In the genomic region with DNA sequence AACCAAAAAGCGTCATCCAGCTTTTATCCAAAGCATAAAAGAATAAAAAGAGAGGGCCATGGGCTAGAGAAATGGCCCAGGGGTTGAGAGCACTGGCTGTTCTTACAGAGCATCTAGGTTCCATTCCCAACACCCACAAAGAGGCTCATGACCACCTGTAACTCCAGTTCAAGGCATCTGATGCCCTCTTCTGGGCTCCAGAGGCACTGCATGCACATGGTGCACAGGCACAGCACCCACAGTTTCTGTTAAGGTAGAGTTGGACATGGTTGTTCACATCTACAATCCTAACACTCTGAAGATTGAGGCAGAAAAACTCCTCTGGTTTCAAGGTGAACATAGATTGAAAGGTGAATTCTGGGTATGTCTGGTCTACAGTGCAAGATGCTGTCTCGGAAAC, we compare ENCODE assay signal across 12 mouse cellular contexts. TPM values are rescaled to one million over a fixed set of nuclear protein-coding genes. Genes with fewer than 3 reads are reported as not detected.
A peak's percentile ranks its signal among the peaks of the same experiment; 100 is the strongest.
DNase-seq lines count a peak whose midpoint lies in the region; ATAC-seq and TF ChIP-seq lines count a peak whose summit lies in the region.
"Had no signal": no experiment of that assay in that cellular context is flagged by ENCODE, and none has a peak within 500 bp of the region (broad histone marks: within the 10 kb centered on the region; RNA-seq: fewer than 3 reads in every experiment).

No protein-coding gene starts in this region.

- no peak for TF ChIP-seq EP300 in CH12.LX (IDR thresholded peaks at IDR 0.05; ENCODE audit: low read length)

- H3K27ac ChIP-seq in kidney, embryonic 14.5 days (ENCODE audit: low read depth, low read length), result no peak overlapping the region
- no peak overlapping the region for H3K27ac ChIP-seq in CH12.LX (ENCODE audit: insufficient read depth, low read depth)
- H3K27ac ChIP-seq in embryonic facial prominence, embryonic 10.5 days (replicated peaks), result no peak overlapping the region
- no peak overlapping the region for H3K27ac ChIP-seq in midbrain, embryonic 11.5 days (ENCODE audit: low read depth, low read length)
- H3K27ac ChIP-seq: forebrain, embryonic 12.5 days; heart, embryonic 13.5 days had no signal

- peak; percentile 42 for TF ChIP-seq RAD21 in CH12.LX (IDR thresholded peaks at IDR 0.05; ENCODE audit: low read depth, low read length)

- H3K79me2 ChIP-seq in CH12.LX (replicated peaks; ENCODE audit: control insufficient read depth, extremely low read depth, insufficient read depth, poor library complexity, severe bottlenecking), result no peaks in the 10 kb centered on the region

- H3K9me3 ChIP-seq in kidney, embryonic 14.5 days (ENCODE audit: control insufficient read depth, low read length), result no peaks in the 10 kb centered on the region
- H3K9me3 ChIP-seq in CH12.LX (replicated peaks; ENCODE audit: low read length), result peaks cover 3% of the 10 kb centered on the region
- no peaks in the 10 kb centered on the region for H3K9me3 ChIP-seq in embryonic facial prominence, embryonic 10.5 days
- no peaks in the 10 kb centered on the region for H3K9me3 ChIP-seq in midbrain, embryonic 11.5 days (ENCODE audit: control insufficient read depth, low read length)
- H3K9me3 ChIP-seq: forebrain, embryonic 12.5 days; heart, embryonic 13.5 days had no signal

- peak; percentile 24 to 52 for TF ChIP-seq CTCF in CH12.LX (conservative IDR thresholded peaks at IDR 0.05 in 1 of 2, IDR thresholded peaks at IDR 0.05 in 1 of 2; ENCODE audit: low read depth in 2 of 2, low read length in 2 of 2)

- no peaks in the 10 kb centered on the region for H3K4me1 ChIP-seq in kidney, embryonic 14.5 days (ENCODE audit: control insufficient read depth, insufficient read depth, low read length)
- H3K4me1 ChIP-seq in CH12.LX (ENCODE audit: control insufficient read depth in 1 of 2, insufficient read depth in 2 of 2), result no peaks in the 10 kb centered on the region
- peaks cover 8% of the 10 kb centered on the region for H3K4me1 ChIP-seq in embryonic facial prominence, embryonic 10.5 days
- H3K4me1 ChIP-seq in midbrain, embryonic 11.5 days (ENCODE audit: control insufficient read depth, insufficient read depth, low read length), result peaks cover 4% of the 10 kb centered on the region; the same call in 1 of the 2 replicates

- peaks cover 34% of the 10 kb centered on the region for H3K36me3 ChIP-seq in kidney, embryonic 14.5 days (ENCODE audit: control insufficient read depth, insufficient read depth, low read length)
- H3K36me3 ChIP-seq in CH12.LX (replicated peaks in 1 of 2; ENCODE audit: control insufficient read depth in 1 of 2, insufficient read depth in 1 of 2, low read length in 1 of 2), result peaks cover 28 to 85% of the 10 kb centered on the region in 2 experiments
- H3K36me3 ChIP-seq in embryonic facial prominence, embryonic 10.5 days (replicated peaks), result peaks cover 94% of the 10 kb centered on the region
- peaks cover 6% of the 10 kb centered on the region for H3K36me3 ChIP-seq in midbrain, embryonic 11.5 days (ENCODE audit: control insufficient read depth, insufficient read depth, low read length)

- H3K4me3 ChIP-seq in kidney, embryonic 14.5 days (ENCODE audit: low read length), result no peak overlapping the region
- no peak overlapping the region for H3K4me3 ChIP-seq in CH12.LX (replicated peaks in 1 of 3; ENCODE audit: low read depth in 2 of 3, low read length in 2 of 3, poor library complexity in 1 of 3)
- no peak overlapping the region for H3K4me3 ChIP-seq in embryonic facial prominence, embryonic 10.5 days
- H3K4me3 ChIP-seq in midbrain, embryonic 11.5 days (ENCODE audit: low read depth, low read length), result no peak overlapping the region
- H3K4me3 ChIP-seq: forebrain, embryonic 12.5 days; heart, embryonic 13.5 days had no signal

- dilution Hi-C loops in CH12.LX (cut with MboI; ENCODE audit: extremely low pct_ligation_motif_present, extremely low pct_unique_long_range_greater_than_20kb, low sequenced_read_pairs), result no loop called here

- H3K4me2 ChIP-seq in kidney, embryonic 14.5 days (replicated peaks; ENCODE audit: low read depth, low read length), result no peak overlapping the region
- H3K4me2 ChIP-seq in CH12.LX (ENCODE audit: insufficient read depth, low read depth, poor library complexity, severe bottlenecking), result no peak overlapping the region
- no peak overlapping the region for H3K4me2 ChIP-seq in midbrain, embryonic 11.5 days
- H3K4me2 ChIP-seq: forebrain, embryonic 12.5 days; heart, embryonic 13.5 days had no signal

- no peak overlapping the region for H3K9ac ChIP-seq in kidney, embryonic 14.5 days (ENCODE audit: low read depth, low read length)
- no peak overlapping the region for H3K9ac ChIP-seq in CH12.LX (ENCODE audit: insufficient read depth, low read depth)
- no peak overlapping the region for H3K9ac ChIP-seq in midbrain, embryonic 11.5 days (ENCODE audit: low read length)
- H3K9ac ChIP-seq: forebrain, embryonic 12.5 days; heart, embryonic 13.5 days had no signal

- H3K27me3 ChIP-seq in kidney, embryonic 14.5 days (ENCODE audit: control insufficient read depth, insufficient read depth, low read length), result no peaks in the 10 kb centered on the region
- H3K27me3 ChIP-seq in CH12.LX (replicated peaks), result no peaks in the 10 kb centered on the region
- no peaks in the 10 kb centered on the region for H3K27me3 ChIP-seq in embryonic facial prominence, embryonic 10.5 days (replicated peaks; ENCODE audit: low read depth, poor library complexity, severe bottlenecking)
- H3K27me3 ChIP-seq in midbrain, embryonic 11.5 days (ENCODE audit: control insufficient read depth, insufficient read depth, low read length), result no peaks in the 10 kb centered on the region
- H3K27me3 ChIP-seq: forebrain, embryonic 12.5 days; heart, embryonic 13.5 days had no signal

- in situ Hi-C loops in CH12.LX (cut with MboI; ENCODE audit: low pct_ligation_motif_present, low pct_unique_long_range_greater_than_20kb, low sequenced_read_pairs), result no loop called here

- 93% methylated on average over 2 of the region's 2 CpGs for WGBS in kidney, embryonic 14.5 days
- WGBS in embryonic facial prominence, embryonic 10.5 days, result 97% methylated on average over 2 of the region's 2 CpGs
- 93% methylated on average over 2 of the region's 2 CpGs for WGBS in midbrain, embryonic 11.5 days

- TF ChIP-seq POLR2A in CH12.LX (IDR thresholded peaks at IDR 0.05; ENCODE audit: low read depth, low read length), result no peak

- no peak for ATAC-seq in kidney, embryonic 14.5 days (ENCODE audit: low FRiP score, low TSS enrichment)
- no peak for ATAC-seq in midbrain, embryonic 11.5 days (ENCODE audit: low FRiP score)

- DNase-seq in kidney, postnatal 4 days, result peak; percentile 27 to 35
- DNase-seq in 416B (ENCODE audit: low read depth), result peak; percentile 51
- DNase-seq in CH12.LX (ENCODE audit: extremely low read depth), result peak; percentile 31
- peak; percentile 21 for DNase-seq in embryonic facial prominence, embryonic 10.5 days (ENCODE audit: low spot score)
- no peak for DNase-seq in gastrocnemius, adult 18-20 months (ENCODE audit: low spot score)
- DNase-seq in midbrain, embryonic 11.5 days (ENCODE audit: low spot score, missing footprints), result no peak
- DNase-seq: adrenal gland, postnatal 25 days; cerebellum, postnatal 25 days; kidney, adult 8-10 months had no signal

TF ChIP-seq in CH12.LX, 34 proteins besides CTCF, POLR2A, EP300 and RAD21:
- TF ChIP-seq HCFC1 (IDR thresholded peaks at IDR 0.05; ENCODE audit: low read depth, low read length) (no peak), SMC3 (IDR thresholded peaks at IDR 0.05; ENCODE audit: low read depth, low read length) (peak; percentile 38), ETS1 (conservative IDR thresholded peaks at IDR 0.05; ENCODE audit: low read depth, low read length) (no peak)

RNA-seq across cellular contexts. Expression of gene Map2k5, which starts 44.6 kb away (rescaled TPM):
- polyA plus RNA-seq in kidney, embryonic 14.5 days (2014; fragmentation: Nextera tagmentation; extraction: Ambion mirVana), result 35.3 and 40.3 TPM in 2 replicates
- 10.4 and 10.8 TPM in 2 replicates for total RNA-seq in CH12.LX (2012; rRNA removed)
- total RNA-seq in CH12.LX (2014; rRNA removed), result 11.2 and 11.7 TPM in 2 replicates
- polyA plus RNA-seq in CH12.LX (2012; ENCODE audit: insufficient read length, low read depth), result 20.2 and 22.6 TPM in 2 replicates
- polyA plus RNA-seq in embryonic facial prominence, embryonic 10.5 days (2016; fragmentation: Nextera tagmentation; extraction: Ambion mirVana), result 34.4 and 37.7 TPM in 2 replicates
- 10 to 100 TPM; 14.1 to 15.5 TPM for total RNA-seq in gastrocnemius, adult 18-20 months (2021)
- polyA plus RNA-seq in midbrain, embryonic 11.5 days (2014; fragmentation: Nextera tagmentation; extraction: Ambion mirVana), result 36.9 and 37.8 TPM in 2 replicates

Comparison
In these comparisons a context has a peak if more than half of its experiments do, and no peak if none do; other contexts are left out.
1. DNase-seq: peak in kidney, postnatal 4 days (2 of 2), 416B (single experiment), CH12.LX (single experiment) and embryonic facial prominence, embryonic 10.5 days (single experiment); none in gastrocnemius, adult 18-20 months (single experiment) and midbrain, embryonic 11.5 days (single experiment).